Mouse (Mus musculus) MEL (cell line): ENCODE data around the gene Lrrc29.
A peak's percentile ranks its signal among the peaks of the same experiment; 100 is the strongest.

Experiments
- CTCF ChIP-seq, 3 experiments: IDR thresholded peaks in 2 of 3; conservative IDR thresholded peaks in 1 of 3; 2 replicates each; pipeline ENCODE4 v1.5.1; 2011 to 2012; ENCODE audit warnings: low read length in 3 of 3, low read depth in 2 of 3, mild to moderate bottlenecking in 2 of 3, improper control_type of control experiment in 1 of 3, inconsistent platforms in 1 of 3, mixed read lengths in 1 of 3, moderate library complexity in 1 of 3; ENCODE audit not compliant: control insufficient read depth in 1 of 3, insufficient read depth in 1 of 3, poor library complexity in 1 of 3, severe bottlenecking in 1 of 3
- EP300 ChIP-seq, 2 experiments: IDR thresholded peaks; 2 replicates each; pipeline ENCODE4 v1.6.1; 2011; ENCODE audit warnings: improper control_type of control experiment in 2 of 2, low read length in 2 of 2, low read depth in 1 of 2, mild to moderate bottlenecking in 1 of 2
- JUND ChIP-seq: IDR thresholded peaks from 2 replicates; pipeline ENCODE4 v1.6.1; 2011; ENCODE audit warnings: low read depth, mild to moderate bottlenecking, improper control_type of control experiment, low read length
- MAFK ChIP-seq: IDR thresholded peaks from 2 replicates; pipeline ENCODE4 v1.6.1; 2011; ENCODE audit warnings: low read depth, mild to moderate bottlenecking, low read length, improper control_type of control experiment, borderline replicate concordance
- MAX ChIP-seq: IDR thresholded peaks from 2 replicates; pipeline ENCODE4 v1.6.1; 2011; ENCODE audit warnings: low read length, improper control_type of control experiment
- MAZ ChIP-seq: IDR thresholded peaks from 2 replicates; pipeline ENCODE4 v1.6.1; 2012; ENCODE audit warnings: low read depth, mild to moderate bottlenecking, inconsistent platforms, low read length, improper control_type of control experiment
- MXI1 ChIP-seq: IDR thresholded peaks from 2 replicates; pipeline ENCODE4 v1.6.1; 2011; ENCODE audit warnings: mild to moderate bottlenecking, low read depth, low read length, improper control_type of control experiment
- MYB ChIP-seq: IDR thresholded peaks from 2 replicates; pipeline ENCODE4 v1.6.1; 2011; ENCODE audit warnings: mild to moderate bottlenecking, low read depth, low read length, improper control_type of control experiment
- POLR2A ChIP-seq, 2 experiments: IDR thresholded peaks; 2 replicates each; pipeline ENCODE4 v1.6.1; 2011 to 2012; ENCODE audit warnings: low read length in 2 of 2, mild to moderate bottlenecking in 2 of 2, control low read depth in 1 of 2, improper control_type of control experiment in 1 of 2, low read depth in 1 of 2, moderate library complexity in 1 of 2; ENCODE audit not compliant: control insufficient read depth in 1 of 2, insufficient read depth in 1 of 2, poor library complexity in 1 of 2
- SIN3A ChIP-seq: IDR thresholded peaks from 2 replicates; pipeline ENCODE4 v1.6.1; 2012; ENCODE audit warnings: low read length, improper control_type of control experiment, inconsistent platforms
- SMC3 ChIP-seq: IDR thresholded peaks from 2 replicates; pipeline ENCODE4 v1.6.1; 2011; ENCODE audit warnings: low read depth, low read length, improper control_type of control experiment
- UBTF ChIP-seq: IDR thresholded peaks from 2 replicates; pipeline ENCODE4 v1.6.1; 2012; ENCODE audit warnings: low read depth, mild to moderate bottlenecking, inconsistent platforms, low read length, improper control_type of control experiment, moderate library complexity, borderline replicate concordance; ENCODE audit not compliant: insufficient read depth

GRCm38 (mm10) chr8:105299962-105300361, 26.1 kb downstream of the Lrrc29 start:
- TF ChIP-seq MXI1, result no peak
- no peak for TF ChIP-seq CTCF (IDR thresholded peaks at IDR 0.05 in 2 of 3, conservative IDR thresholded peaks at IDR 0.05 in 1 of 3; ENCODE audit: control insufficient read depth in 1 of 3, insufficient read depth in 1 of 3, low read depth in 2 of 3, low read length in 3 of 3, poor library complexity in 1 of 3, severe bottlenecking in 1 of 3)
- no peak for TF ChIP-seq UBTF
- TF ChIP-seq EP300 (IDR thresholded peaks at IDR 0.05; ENCODE audit: low read depth in 1 of 2, low read length in 2 of 2), result peak; percentile 55 to 77
- TF ChIP-seq MAFK, result no peak
- no peak for TF ChIP-seq MAX
- TF ChIP-seq POLR2A (IDR thresholded peaks at IDR 0.05; ENCODE audit: control insufficient read depth in 1 of 2, insufficient read depth in 1 of 2, low read depth in 1 of 2, low read length in 2 of 2, poor library complexity in 1 of 2), result peak in 1 of 2 experiments; percentile 9; a peak in 1 of 4 replicates
- TF ChIP-seq SIN3A, result no peak; the same call in 1 of the 2 replicates
- TF ChIP-seq SMC3, result no peak
- no peak for TF ChIP-seq MYB
- TF ChIP-seq MAZ, result no peak
- TF ChIP-seq JUND, result no peak
